Mouse (Mus musculus) thymus, postnatal 14 days (tissue): ENCODE data around the gene Rnf145.
A peak's percentile ranks its signal among the peaks of the same experiment; 100 is the strongest.
"Not testable (repeated sequence)": the region's sequence is repeated elsewhere in the genome, so short reads cannot be mapped to it uniquely, and the experiment has no call there.

ENCODE experiments used
- DNase-seq: peaks from one replicate; pipeline ENCODE4 v3.0.0; 2021

Gene Rnf145

DNA sequence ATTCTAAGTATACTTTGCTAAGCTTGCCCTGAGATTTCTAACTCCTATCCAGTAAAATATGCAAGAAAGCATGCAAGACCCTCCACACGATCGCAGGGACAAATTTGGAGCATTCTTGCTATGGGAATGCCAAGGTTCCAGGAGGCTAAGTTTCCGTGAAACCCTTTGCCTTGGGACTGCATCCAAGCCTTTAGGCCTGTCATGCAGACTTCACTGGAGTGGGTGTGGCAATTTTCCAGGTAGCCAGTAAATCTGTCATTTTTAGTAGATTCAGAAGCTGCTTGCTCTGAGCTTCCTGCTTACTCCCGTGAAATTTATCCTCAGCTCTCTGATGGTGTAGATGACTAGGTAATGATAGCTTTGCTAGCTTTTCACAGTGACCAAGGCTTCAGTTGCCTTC, 51.6 kb downstream of the Rnf145 start:
- not testable (repeated sequence) for DNase-seq

DNA sequence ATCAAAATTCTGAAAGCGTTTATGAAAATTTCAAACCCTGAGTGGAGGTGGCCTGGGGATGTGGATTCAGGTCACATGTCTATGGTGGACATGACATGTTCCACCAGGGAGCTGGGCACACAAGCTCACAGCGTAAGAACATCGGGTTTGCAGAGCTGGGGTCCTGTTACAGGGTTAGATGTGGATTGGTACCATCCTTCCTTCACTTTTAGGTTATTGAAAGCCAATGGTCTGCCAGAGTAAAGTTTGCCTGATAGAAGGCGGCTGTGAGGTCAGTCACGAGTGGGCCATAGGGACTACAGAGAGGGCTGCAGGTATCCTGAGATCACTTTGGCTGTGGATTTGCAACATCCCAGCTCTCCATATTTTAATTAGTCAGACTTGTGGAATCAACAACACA, 54.0 kb downstream of the Rnf145 start:
- no peak for DNase-seq

DNA sequence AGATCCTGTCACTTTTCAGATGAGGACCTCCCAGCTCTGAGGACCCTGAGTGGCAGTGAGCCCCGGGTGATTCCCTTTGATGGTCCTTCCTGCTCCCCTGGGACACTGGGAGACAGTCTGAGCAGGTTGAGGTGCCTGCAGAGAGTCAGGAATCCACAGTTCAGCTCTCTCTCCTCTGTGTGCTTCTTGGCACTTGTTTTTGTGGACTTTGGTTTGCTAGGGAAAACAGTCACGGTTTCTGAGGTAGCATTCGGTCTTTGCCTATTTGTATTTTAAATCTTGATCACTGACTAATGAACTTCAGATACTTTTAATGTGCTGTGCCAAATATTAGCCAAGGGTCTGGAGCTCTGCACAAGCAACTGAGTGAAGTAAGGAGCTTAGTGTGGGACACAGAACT, 54.6 kb downstream of the Rnf145 start:
- DNase-seq, result no peak

DNA sequence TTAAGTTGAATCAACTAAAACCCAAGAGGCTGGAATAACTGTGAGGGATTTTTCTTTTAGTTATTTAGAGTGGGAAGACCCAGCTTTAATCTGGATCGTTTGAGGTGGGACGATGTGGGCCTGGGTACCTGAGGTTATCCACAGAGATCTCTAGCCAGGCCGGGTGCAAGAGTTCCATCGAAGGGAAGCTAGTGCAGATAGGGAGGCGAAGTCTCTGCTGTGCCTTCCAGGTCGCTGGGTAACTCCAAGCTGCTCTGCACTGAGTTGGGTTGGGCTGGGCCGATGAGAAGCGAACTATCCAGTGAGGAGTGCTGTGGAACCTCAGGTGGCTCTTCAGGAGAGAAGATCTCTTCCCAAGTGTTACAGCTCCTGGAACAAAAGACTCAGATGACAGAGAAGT, 55.6 kb downstream of the Rnf145 start:
- DNase-seq, result no peak

DNA sequence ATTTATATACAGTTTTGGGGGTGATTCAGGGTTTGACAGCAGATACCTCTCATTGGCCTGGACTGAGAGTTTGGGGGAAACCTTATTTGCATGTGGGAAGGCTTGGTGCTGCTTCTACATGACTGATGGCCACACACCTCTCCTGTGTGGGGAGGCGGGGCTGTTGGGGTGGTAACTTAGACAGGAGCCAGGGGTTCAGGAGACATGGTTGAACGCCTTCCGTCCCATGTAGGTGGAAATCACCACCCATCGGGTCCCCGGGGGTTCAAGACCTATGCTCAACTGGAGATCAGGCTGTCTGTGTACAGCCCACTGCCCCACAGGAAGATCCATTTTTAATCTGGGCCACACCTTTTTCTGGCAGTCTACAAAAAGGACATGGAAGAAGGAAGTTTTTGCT, 56.1 kb downstream of the Rnf145 start:
- no peak for DNase-seq

DNA sequence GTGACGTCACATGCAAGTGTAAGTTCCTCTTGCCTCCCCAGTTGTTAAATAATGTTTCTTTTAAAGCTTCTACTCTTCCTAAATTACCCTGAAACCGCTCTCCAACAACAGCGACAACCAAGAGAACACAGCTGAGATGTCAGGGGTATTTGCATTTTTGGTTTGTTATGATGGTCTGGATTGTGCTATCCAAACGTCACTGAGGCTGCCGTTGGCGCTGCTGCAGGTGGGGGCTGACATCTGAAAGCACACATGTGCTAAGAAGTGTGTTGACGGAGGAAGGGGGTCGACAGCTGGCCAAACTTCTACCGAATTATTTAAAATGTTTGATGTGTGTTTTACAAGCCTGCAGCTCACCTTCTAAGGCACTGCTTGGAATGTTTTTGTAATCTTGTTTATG, 59.1 kb downstream of the Rnf145 start:
- peak; percentile 86 for DNase-seq

DNA sequence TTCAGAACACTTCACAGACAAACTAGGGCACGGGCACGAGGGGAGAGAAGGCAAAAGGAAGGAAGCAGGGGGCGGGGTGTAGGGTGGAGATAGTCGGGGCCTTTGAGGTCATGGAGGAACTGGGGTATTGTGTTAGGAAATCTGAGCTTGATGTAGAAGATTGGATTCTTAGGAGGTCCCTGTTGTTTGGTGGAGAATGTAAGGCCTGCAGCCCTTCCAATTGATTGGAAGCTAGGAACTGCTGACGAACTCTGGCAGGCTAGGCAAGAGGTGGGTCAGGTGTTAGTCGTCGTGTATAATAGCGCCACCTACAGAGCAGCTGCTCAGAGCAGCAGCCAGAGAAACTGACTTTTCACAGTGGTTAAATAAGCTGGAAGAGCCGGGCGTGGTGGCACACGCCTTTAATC, 62.5 kb downstream of the Rnf145 start:
- peak; percentile 83 for DNase-seq

DNA sequence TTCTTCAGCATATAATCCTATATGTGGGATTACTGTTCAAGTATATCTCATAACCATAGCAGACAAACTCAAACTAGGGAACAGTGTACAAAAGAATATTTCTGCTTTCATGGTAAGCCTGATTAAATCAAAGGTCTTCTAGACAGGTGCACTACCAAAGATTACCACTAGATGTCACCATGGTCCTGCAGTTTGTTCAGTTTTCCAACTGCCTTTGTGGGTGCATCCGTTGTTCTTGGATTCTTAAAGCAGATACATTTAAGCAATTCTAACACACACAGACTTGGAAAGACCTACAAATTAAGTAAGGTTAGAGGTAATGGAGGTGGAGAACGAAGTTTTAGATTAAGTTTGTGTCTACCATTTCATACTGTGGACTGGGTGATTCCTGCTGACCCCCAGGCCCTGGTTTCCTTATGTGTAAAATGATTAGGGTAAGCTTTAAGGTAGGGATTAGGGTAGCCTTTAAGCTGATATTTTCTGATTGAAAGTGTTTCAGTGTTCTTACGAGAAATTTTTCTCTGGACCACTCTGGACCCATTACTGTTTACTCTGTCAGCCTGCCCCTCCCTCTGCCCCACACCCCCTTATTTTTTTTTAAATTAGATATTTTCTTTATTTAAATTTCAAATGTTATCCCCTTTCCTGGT, 67.4 kb downstream of the Rnf145 start:
- DNase-seq, result peak; percentile 80

DNA sequence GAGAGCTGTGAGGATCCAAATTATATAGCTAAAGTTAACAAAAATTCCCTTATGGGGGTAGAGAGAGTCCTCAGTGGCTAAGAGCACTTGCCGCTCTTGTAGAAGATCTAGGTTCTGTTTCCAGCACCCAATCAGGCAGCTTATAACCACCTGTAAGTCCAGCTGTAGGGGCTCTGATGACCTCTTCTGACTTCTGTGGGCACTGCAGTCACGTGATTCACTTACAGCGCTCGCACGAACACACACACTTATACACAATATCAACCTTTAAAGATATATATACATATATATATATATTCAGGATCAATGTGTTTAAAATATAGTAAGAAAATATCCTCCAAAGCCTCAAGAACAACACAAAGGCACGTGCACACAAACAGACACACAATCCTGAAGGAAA, 74.3 kb downstream of the Rnf145 start:
- no peak for DNase-seq

DNA sequence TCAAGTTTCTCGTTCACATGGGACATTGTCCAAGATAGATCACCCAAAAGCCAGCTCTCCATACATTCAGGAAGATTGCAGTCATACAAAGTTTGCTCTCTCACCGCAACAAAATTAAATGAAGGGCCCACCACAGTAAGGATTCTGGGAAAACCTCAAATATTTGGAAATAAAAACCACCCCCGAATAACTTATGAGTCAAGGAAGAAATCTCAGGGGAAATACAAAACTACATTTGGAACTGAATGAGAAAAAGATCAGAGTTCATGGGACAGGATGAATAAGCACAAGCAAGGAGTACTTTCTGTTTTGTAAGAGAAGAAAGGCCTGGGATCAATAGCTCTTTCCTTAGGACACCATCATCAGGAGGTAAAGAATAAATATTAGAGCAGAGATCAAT, 76.0 kb downstream of the Rnf145 start:
- DNase-seq, result no peak

DNA sequence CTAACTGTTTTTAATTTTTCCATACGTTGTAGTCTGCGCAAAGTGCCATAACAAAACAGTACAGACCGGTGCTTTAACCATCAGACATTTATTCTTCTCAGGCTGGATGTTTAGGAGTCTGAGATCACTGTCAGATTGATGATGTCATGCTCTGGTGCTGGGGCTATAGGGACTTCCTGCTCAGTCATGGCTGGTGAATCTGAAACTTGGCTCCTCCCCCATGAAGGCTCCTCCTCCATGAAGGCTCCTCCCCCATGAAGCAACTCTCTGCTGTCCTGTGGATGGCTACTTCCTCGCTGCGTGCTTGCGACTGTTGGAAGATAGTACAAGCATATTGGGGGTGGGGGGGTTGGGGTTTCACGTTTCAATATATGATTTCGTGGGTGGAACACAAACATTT, 88.1 kb downstream of the Rnf145 start:
- DNase-seq, result no peak

DNA sequence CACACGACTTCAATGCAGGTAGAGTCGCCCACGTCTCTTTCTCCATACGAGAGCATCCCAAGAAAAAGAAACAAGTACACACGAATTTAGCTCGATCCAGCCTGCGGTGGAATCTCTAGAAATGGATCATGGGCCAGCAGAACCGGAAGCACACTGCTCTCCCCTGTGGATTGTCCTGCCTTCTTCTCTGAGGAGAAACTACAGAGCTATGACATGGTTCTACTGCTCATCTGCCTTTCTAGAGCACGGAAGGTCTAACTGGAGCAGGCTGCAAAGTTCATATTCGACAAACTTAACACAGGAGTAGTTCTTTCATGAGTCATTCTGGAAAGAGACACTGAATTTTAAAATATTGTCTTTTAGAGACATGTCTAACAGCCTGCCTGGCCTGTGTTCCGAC, 89.9 kb downstream of the Rnf145 start:
- no peak for DNase-seq

DNA sequence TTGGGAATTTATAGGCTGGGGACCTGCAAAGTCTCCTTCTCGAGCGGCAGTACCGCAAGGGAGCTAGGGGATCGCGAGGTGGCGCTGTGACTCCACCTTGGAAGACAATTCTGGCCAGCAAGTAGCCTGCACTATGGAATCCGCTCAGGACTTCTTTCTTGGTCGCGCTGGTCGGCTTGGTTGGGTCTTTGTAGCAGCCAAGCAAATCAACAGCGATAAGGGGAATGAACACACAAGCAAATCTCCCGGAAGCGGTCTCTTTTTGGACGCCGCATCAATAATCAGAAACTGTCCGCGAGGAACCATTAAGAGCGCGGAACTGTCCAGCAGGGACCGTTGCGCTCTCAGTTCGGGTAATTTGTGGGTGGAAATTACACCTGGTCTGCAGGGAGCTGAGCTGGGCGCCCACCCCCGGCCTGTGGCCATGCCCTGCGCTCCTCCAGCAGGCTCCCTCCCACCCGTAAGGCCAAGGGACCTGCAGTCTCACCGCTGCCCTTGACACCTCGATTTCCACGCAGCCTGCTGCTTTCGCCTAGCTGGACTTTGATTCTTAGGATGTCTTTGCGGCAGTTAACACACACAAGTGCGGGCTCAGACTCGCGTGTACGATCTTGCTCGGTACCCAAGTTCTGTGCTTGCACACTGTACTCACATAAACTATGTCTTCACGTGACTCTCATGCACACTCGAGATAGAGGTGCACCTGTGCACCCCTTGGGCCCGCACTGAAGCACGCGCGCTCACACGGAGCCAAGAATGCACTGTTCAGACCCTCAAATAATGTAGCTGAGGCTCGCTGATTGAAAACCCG, 92.4 kb downstream of the Rnf145 start:
- peak; percentile 82 for DNase-seq

DNA sequence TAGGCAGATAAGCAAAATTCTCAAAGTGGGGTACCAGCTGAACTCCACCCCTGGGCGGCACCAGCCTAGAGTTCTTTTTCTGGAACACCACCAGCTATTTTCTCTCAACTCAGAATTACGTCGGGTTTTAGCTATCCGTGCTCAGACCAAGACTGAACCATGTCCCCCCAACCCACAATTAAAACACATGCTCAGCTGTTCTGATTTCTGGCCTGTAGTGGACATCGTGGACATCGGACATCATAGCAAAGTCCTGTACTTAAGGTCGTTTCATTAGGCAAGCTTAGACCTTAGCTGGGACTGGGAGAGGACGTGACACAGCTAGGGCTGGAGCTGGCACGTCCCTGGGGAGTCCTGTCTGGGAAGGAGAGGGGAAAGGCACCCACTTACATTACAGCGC, 93.4 kb downstream of the Rnf145 start:
- no peak for DNase-seq

DNA sequence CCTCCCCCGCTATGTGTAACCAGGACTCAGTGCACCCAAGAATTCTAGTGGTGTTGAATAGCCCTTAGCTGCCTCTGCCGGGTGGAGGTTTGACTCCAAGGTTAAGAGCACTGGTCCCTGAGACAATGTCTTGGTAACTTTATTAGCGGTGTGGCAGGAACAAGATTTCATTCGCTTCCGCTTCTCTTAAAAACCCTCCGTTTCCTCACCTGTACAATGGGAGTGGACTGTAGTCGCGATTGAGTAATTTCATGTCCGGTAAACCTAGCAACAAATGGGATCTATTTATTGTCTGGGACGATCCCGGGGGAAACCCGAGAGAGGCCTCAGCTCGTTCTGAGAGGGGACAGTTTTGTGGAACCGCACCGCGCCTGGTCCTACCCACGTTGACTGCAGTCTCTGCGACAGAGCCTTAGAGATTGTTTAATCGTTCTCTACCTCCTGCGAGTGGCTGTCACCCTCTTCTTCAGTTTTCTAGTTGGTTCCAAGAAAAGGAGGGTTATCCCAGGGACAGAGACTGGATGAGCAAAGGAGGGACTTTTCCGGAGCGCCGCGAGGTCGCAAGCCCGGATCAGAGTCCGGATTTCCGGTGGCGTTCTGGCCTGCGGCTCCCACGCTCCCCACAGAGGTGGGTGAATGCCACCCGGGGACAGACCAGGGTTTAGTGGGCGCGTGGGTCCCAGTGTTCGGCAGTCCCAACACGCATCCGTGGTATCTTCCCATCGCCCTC, 94.1 kb downstream of the Rnf145 start:
- no peak for DNase-seq

DNA sequence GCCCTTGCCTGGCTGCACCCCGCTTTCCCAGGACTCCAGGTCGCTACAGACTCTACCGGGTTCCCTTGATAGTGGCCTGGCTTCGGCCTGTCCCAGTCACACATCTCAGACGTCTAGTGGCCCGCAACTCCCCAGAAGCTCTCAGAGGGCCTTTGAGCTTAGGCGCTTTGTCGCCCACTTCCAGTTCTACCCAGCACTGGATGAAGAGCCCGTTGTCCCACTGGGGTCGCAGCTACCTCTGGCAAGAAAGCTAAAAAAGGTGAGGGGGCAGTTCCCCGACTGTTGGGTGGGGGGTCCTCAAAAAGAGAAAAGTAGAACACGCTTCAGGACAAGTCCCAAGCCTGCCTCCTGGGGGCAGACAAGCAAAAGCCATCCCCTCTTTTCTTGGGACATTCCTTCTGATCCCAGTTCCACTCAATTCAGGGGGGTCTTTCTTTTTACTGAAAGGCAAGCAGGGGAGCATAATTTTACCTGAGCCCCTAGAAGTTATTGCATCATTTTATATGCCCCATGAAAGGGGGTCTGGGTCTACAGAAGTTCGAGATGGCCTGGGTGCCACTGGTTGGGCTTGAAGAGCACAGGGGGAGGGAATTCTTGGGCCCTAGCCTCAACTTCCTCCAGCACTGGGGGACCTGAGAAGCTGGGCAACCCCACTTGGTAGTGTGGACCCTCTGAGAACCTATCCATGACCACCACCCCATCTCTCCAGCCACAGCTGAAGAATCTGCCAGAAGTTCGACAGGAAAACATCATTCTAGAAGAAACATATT, 94.8 kb downstream of the Rnf145 start:
- no peak for DNase-seq
